Mouse (Mus musculus): ENCODE measurements at regions not wholly inside any gene's neighbourhood (a gene's known extent, or its start where the extent isn't known, plus 50 kb on each side); places are given as distances from the start of the nearest gene placed in this dataset.

DNA sequence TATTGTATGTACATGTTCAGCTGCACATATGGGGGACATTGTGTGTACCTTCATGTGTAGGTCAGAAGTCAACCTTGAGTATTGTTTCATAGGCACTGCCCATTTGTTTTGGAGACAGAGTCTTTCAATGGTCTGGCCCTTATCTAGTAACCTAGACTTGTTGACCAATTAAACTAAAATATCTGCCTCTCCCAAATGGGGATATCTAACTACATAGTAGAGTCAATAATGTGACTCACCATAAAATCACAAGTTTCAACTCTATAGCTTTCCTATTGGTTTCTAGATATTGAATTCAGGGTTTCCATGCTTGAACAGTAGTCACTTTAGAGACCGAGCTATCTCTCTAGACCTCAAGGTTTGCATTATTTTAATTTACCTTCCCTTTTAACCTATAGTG lies 174.0 kb upstream of the Celf2 start:
- no peak overlapping the region for H3K9ac ChIP-seq (ENCODE audit: low read length)
- ATAC-seq (ENCODE audit: low FRiP score, low TSS enrichment), result peak; percentile 77; the same call in 1 of the 2 replicates

DNA sequence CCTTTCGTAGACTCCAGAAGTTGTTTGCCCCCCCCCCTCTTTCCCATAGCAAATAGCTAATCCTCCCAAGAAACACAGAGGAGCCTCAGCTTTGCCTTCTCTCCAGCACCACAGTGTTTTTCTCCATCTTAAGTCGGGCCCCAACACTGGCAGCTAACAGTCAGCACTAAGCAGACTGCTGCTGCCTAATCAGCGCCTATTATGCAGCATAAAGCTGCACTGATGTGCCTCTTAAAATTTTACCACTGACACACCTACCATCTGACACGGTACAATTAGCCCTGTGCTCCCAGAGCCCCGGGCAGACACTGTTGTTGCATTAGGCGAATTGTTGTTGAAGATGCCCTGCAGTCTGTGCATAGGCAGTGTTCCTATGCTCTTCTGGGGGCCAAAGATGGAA lies 131.5 kb upstream of the Celf2 start:
- Histone ChIP-seq H3K4me2 (replicated peaks; ENCODE audit: low read depth) (no peak overlapping the region), H3K4me1 (replicated peaks; ENCODE audit: control insufficient read depth, insufficient read depth) (no peaks in the 10 kb centered on the region), H3K27me3 (ENCODE audit: control insufficient read depth, insufficient read depth, low read length) (no peaks in the 10 kb centered on the region), H3K27ac (replicated peaks) (no peak overlapping the region), H3K9me3 (ENCODE audit: control insufficient read depth, low read length) (no peaks in the 10 kb centered on the region), H3K9ac (ENCODE audit: low read length) (no peak overlapping the region), H3K4me3 (ENCODE audit: low read depth, low read length) (no peak overlapping the region), H3K36me3 (ENCODE audit: control insufficient read depth, insufficient read depth, low read length) (no peaks in the 10 kb centered on the region)
- no peak for ATAC-seq (ENCODE audit: low FRiP score, low TSS enrichment)
- DNase-seq (ENCODE audit: low spot score), result no peak
- TF ChIP-seq CTCF (IDR thresholded peaks at IDR 0.05; ENCODE audit: low read depth) (no peak), EP300 (optimal IDR thresholded peaks at IDR 0.05) (no peak)
- 77% methylated on average over 6 of the region's 6 CpGs for WGBS

More for the DNA sequence above, 174.0 kb upstream of the Celf2 start:
- Histone ChIP-seq H3K27ac (replicated peaks) (no peak overlapping the region), H3K4me3 (ENCODE audit: low read depth, low read length) (no peak overlapping the region), H3K4me1 (replicated peaks; ENCODE audit: control insufficient read depth, insufficient read depth) (no peaks in the 10 kb centered on the region), H3K27me3 (ENCODE audit: control insufficient read depth, insufficient read depth, low read length) (no peaks in the 10 kb centered on the region), H3K36me3 (ENCODE audit: control insufficient read depth, insufficient read depth, low read length) (no peaks in the 10 kb centered on the region), H3K4me2 (replicated peaks; ENCODE audit: low read depth) (no peak overlapping the region), H3K9me3 (ENCODE audit: control insufficient read depth, low read length) (no peaks in the 10 kb centered on the region)
- WGBS, result 62% methylated on average over 1 of the region's 1 CpGs
- TF ChIP-seq CTCF (IDR thresholded peaks at IDR 0.05; ENCODE audit: low read depth), result no peak
- no peak for TF ChIP-seq EP300 (optimal IDR thresholded peaks at IDR 0.05)
- DNase-seq (ENCODE audit: low spot score), result no peak

DNA sequence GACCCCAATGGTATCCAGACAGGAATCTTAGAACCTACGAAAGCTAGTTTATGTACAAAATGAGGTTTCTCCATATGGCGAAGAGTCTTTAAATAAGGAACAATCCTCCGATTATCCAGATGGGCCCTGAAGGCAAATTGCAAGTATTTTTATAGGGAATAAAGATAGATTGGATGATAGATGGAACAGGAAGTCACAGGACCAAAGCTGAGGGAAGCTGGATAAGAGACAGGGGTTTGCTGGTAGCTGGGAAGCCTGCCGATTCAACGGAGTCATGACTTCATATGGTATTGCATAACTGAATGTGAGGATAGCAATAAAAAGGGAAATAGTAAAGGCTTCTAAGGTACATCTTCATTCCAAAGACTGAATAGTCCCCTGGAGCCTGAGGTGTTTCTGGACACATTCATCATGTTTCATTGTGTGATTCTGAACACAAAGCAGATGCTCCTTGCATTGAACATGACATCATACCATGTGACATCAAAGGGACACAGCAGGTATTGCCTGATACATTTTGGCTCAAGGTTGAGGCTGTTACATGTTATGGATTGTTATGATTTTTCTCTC lies 113.4 kb upstream of the Celf2 start:
- Histone ChIP-seq H3K9ac (ENCODE audit: low read length) (no peak overlapping the region), H3K4me3 (ENCODE audit: low read depth, low read length) (no peak overlapping the region), H3K9me3 (ENCODE audit: control insufficient read depth, low read length) (no peaks in the 10 kb centered on the region), H3K4me2 (replicated peaks; ENCODE audit: low read depth) (no peak overlapping the region), H3K27ac (replicated peaks) (no peak overlapping the region), H3K27me3 (ENCODE audit: control insufficient read depth, insufficient read depth, low read length) (no peaks in the 10 kb centered on the region), H3K4me1 (replicated peaks; ENCODE audit: control insufficient read depth, insufficient read depth) (no peaks in the 10 kb centered on the region), H3K36me3 (ENCODE audit: control insufficient read depth, insufficient read depth, low read length) (no peaks in the 10 kb centered on the region)
- ATAC-seq (ENCODE audit: low FRiP score, low TSS enrichment) (no peak), DNase-seq (ENCODE audit: low spot score) (no peak)
- TF ChIP-seq EP300 (optimal IDR thresholded peaks at IDR 0.05) (no peak), CTCF (IDR thresholded peaks at IDR 0.05; ENCODE audit: low read depth) (no peak)
- 88% methylated on average over 5 of the region's 5 CpGs for WGBS

DNA sequence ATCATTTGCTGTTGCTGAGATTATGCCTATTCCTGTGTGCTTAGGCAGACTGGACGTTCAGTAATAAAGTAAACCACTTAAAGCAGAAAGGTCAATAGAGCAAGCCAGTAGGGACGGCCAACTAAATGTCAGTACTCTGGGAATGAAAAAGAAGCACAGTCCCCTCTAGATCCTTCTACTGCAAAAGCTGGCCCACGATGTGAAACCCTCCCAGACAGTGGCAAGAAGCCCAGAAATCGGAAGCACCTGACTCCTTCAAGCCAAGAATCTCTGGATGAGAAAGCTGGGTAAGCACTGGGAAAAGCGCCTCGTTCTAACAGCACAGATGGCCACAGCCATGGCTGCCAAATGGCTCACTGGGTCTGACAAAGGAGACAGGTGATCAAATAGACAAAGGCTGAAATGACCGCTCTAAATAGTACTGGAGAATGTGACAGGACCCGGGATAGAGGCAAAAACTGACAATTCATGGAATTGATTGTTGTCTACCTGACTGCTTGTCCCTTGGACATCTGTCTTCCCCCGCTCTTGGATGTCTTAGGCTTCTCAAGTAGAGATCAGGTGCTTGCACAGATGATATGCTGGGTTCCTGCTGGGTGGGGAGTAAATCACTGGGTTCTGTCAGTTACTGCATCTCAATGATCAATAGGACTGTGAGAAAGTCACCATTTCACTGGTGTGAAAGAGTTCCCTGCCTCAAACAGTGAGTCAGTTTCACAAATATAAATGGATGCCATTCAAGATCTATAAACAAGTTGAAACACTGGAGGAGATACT lies 110.7 kb upstream of the Celf2 start:
- no peak for TF ChIP-seq EP300 (optimal IDR thresholded peaks at IDR 0.05)
- TF ChIP-seq CTCF (IDR thresholded peaks at IDR 0.05; ENCODE audit: low read depth), result no peak
- DNase-seq (ENCODE audit: low spot score) (peak; percentile 39), ATAC-seq (ENCODE audit: low FRiP score, low TSS enrichment) (no peak)
- WGBS, result 33% methylated on average over 9 of the region's 9 CpGs
- Histone ChIP-seq H3K27me3 (ENCODE audit: control insufficient read depth, insufficient read depth, low read length) (no peaks in the 10 kb centered on the region), H3K27ac (replicated peaks) (no peak overlapping the region), H3K9ac (ENCODE audit: low read length) (no peak overlapping the region), H3K36me3 (ENCODE audit: control insufficient read depth, insufficient read depth, low read length) (no peaks in the 10 kb centered on the region), H3K4me3 (ENCODE audit: low read depth, low read length) (no peak overlapping the region), H3K4me1 (replicated peaks; ENCODE audit: control insufficient read depth, insufficient read depth) (no peaks in the 10 kb centered on the region), H3K9me3 (ENCODE audit: control insufficient read depth, low read length) (no peaks in the 10 kb centered on the region), H3K4me2 (replicated peaks; ENCODE audit: low read depth) (no peak overlapping the region)

DNA sequence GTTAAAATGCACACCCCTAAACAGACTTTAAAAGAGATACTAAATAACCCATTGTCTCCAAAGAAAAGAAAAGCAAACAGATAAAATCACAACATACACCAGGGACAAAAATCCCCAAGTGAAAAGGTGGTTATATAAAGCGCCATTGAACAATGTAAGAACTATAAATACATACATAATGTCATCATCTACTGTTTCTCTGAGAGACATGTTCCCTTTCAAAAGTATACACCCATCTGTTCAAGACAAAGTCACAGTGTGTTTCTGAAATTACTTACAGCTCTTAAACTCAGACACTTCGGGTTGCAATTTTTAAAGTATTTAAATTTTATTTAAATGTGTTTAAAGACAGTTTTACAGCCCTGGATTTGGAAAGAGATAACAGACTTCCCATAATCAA lies 68.8 kb upstream of the Celf2 start:
- Histone ChIP-seq H3K4me1 (replicated peaks; ENCODE audit: control insufficient read depth, insufficient read depth) (no peaks in the 10 kb centered on the region), H3K9me3 (ENCODE audit: control insufficient read depth, low read length) (no peaks in the 10 kb centered on the region), H3K27me3 (ENCODE audit: control insufficient read depth, insufficient read depth, low read length) (no peaks in the 10 kb centered on the region), H3K4me3 (ENCODE audit: low read depth, low read length) (no peak overlapping the region), H3K4me2 (replicated peaks; ENCODE audit: low read depth) (no peak overlapping the region), H3K9ac (ENCODE audit: low read length) (no peak overlapping the region), H3K27ac (replicated peaks) (no peak overlapping the region), H3K36me3 (ENCODE audit: control insufficient read depth, insufficient read depth, low read length) (no peaks in the 10 kb centered on the region)
- no peak for DNase-seq (ENCODE audit: low spot score)
- 80% methylated on average over 2 of the region's 2 CpGs for WGBS
- ATAC-seq (ENCODE audit: low FRiP score, low TSS enrichment), result no peak
- TF ChIP-seq EP300 (optimal IDR thresholded peaks at IDR 0.05), result no peak
